Mouse (Mus musculus): ENCODE data around the gene Myh14.

DNA sequence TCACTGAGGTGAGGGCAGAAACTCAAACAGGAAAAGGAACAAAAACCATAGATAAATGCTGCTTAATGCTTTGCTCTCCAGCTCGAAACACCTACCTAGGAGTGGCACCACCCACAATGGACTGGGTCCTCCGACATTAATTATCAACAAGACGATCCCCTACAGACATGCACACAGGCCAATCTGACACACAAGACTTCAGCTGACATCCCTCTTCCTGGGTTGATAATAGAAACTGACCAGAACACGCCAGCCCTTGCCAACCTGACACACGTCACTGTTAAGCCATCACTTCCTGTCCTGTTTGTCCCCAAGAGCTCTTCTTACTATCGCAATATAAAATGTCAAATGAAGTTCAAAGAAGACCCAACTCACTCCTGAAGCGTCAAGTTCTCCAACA, 19.2 kb downstream of the Myh14 start:
- TF ChIP-seq HCFC1 (IDR thresholded peaks at IDR 0.05; ENCODE audit: borderline replicate concordance, insufficient read depth, low read length) (no peak), ZNF384 (IDR thresholded peaks at IDR 0.05; ENCODE audit: low read depth, low read length) (no peak), MAFK (IDR thresholded peaks at IDR 0.05; ENCODE audit: insufficient read depth, low read depth, low read length) (no peak)
